Mouse (Mus musculus) megakaryocyte-erythroid progenitor cell, adult 5-6 weeks (primary cell): Measurements from ENCODE around the gene Lztr1. TPM values are rescaled to one million over a fixed set of nuclear protein-coding genes. Genes with fewer than 3 reads are reported as not detected.
"Not testable (repeated sequence)": the region's sequence is repeated elsewhere in the genome, so short reads cannot be mapped to it uniquely, and the experiment has no call there.

Source experiments
- ATAC-seq: replicated peaks from 2 replicates; pipeline ENCODE4 v1.8.0; 2016; ENCODE audit warnings: mild to moderate bottlenecking, inconsistent platforms; ENCODE audit not compliant: severe bottlenecking, poor library complexity, low FRiP score, low TSS enrichment
- total RNA-seq, 2 experiments: library from RNA; stranded (forward) in 1 of 2; stranded (reverse) in 1 of 2; fragments of 200-1000, 215-1000 nt in 1 of 2; fragments of >200 nt in 1 of 2; fragmentation: Nextera tagmentation in 1 of 2; gene quantifications; 2 replicates each; pipeline ENCODE4 v1.2.3; 2014 to 2017

Gene Lztr1
- total RNA-seq, 2 experiments from 2014 or later: 50.4 to 72.1 TPM

DNA sequence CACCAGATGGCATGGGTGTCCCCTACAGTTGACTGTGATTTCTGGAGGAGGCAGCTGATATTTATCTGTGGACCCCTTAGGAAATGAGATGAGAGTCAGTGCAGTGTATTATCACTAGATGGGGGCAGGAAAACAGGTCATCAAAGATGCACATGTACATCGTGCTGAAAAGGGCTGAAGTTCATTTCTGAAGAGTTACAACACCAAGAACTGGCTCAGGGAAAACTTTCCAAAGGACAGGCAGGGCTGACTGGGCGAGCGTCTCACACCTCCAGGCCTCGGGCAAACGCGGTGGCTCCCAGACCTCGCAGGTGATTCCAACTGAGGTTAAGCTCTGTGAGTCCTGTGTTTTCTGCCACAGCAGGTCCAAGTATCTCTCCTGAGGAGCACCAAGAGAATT, 44.3 kb downstream of the Lztr1 start:
- no peak for ATAC-seq

DNA sequence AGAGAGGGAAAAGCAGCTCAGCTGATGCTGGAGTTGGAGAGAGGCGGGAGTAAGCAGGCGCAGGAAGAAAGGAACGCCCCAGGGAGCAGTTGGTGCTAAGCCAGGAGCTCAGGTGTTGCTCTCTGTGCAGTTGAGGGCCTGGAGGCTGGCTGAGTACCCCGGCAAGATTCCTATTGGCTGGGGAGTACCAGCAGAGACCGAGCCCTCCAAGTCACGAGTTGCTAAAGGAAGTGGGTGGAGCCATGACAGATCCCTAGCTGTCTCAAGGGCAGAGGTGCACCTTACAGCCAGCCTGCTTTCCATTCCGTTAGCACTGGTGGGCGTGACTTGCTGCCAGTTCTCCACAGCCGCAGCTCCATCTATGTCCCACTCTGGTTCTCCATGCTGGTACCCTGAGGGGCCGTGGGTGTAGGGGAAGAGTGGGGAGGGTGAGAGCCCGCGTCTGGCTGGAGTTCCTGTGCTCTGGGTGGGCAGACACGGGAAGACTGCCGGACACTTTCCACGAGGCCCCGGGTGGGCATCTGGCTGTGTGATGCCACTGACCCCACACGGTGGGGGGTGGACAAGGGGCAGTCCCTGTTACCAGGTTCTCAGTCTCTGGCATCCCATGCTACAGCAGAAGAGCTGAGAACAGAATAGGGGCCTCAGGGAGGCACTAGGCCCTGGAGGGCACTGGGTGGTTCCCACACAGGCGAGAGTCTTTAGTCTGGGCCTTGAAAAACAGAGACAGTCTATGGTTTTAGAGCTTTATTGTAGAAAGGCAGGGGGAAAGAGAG, 45.6 kb downstream of the Lztr1 start:
- peak; percentile 92 for ATAC-seq

DNA sequence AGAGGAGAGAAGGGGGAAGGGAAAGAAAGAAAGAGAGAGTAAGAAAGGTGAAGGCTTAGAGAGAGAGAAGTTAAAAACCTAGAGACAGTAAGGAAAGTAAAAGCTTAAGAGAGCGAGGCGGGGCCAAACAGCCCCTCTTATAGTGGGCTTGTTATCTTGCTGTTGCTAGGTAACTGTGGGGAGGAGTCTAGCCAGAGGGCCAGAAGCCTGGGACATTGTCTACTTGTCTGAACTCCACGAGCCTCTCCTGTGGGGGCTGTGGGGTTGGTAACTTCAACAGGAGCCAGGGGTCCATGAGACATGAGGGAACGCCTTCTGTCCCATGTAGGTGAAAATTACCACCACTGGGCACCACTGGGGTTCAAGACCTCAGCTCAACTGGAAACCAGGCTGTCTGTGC, 46.2 kb downstream of the Lztr1 start:
- not testable (repeated sequence) for ATAC-seq

DNA sequence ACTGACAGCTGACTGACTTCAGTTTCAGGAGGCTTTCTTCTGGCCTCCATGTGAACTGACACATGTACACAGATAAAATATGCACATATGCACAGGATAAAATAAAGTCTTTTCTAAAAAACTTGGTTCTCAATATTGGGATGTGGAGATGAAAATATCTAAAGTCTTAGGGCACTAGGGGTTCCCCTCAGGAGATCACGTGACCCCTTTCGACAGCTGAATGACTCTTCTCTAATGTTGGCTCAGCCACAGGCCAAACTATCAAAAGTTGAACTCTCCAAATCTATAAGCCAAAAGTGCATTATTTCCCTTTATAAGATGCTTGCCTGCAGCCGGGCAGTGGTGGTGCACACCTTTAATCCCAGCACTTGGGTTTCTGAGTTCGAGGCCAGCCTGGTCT, 47.7 kb downstream of the Lztr1 start:
- no peak for ATAC-seq

DNA sequence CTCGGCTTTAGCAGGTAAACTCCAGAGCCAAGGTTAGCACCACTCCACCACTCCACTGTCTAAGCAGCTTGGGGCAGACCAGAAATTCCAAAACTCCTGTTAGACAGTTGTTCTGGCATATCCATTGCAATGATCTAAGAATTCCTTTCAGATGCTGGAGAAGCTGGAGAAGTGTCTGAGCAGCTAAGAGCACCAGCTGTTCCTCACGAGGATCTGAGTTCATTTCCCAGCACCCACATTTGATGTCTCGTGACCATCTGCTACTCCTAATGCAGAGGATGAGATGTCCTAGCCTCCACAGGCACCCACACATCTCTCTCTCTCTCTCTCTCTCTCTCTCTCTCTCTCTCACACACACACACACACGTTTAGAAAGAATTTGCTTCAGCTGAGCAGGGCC, 48.4 kb downstream of the Lztr1 start:
- ATAC-seq: no peak

DNA sequence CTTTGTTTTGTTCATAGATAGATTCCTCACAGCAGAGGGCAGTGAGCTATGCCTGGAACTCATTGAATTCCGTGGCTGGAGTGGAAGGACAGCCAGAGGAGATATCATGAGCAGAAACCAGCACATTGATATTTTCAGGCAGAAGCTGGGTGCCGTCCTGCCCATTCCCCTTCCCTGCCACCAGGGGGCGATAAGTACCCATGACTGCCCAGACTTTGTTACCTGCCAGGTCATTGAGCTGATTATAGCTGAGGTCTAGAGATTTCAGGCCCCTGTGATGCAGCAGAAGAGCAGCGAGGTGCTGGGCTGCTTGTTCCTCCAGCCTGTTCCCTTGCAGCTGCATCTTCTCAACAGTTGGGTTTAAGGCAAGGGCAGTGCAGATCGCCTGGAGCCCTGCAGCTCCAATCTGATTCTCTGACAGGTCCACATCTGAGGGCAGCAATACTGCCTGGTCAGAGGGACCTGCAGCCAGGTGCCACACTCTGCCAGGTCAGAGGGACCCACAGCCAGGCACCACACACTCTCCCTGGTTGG, 49.5 kb downstream of the Lztr1 start:
- ATAC-seq: peak; percentile 48

DNA sequence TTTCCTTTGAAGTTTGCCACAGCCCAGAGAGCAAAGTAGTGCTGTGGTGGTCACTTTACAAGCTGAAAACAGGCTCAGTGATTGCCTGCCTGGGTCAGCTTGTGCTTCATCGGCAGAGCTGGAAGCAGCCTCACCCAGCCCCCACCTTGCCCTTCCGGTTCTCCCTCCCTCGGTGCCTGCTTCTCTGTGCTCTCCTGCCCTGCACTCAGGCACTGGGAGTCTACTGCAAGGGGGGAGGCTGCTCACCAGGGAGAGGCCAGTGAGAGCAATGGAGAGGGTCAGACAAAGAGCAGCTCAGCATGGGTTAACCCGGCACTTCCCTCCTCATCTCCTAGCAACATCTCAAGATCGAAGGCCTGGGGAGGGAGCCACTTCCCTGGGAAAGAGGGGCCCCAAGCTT, 50.3 kb downstream of the Lztr1 start:
- no peak for ATAC-seq

DNA sequence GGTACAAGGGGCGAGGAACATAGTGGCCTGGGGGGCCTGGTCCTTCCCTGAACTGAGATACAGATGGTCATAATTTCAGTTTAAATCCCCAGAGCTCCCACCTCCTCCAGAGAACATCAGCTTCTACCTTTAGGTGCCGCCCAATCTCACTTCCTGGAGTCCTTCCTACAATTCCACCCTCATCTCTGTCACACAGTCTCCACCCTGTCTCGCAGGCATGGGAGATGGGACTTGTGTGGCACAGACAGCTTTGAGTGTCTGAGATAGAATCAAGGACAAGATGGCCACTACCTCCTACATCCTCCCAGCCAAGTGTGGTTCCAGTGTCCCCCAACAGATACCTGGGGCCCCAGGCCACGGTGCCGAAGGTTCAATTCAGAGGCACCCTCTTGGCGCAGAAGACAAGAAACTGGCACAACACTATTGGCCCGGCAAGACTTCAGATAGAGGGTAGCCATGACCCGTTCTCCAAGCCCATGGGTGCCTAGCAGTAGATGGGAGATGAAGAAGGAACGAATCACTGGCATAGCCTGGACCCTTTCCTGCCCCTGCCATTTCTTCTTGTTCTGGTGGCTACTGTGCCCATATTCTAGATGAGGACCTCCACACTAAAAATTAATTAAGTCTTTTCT, 51.0 kb downstream of the Lztr1 start:
- no peak for ATAC-seq

DNA sequence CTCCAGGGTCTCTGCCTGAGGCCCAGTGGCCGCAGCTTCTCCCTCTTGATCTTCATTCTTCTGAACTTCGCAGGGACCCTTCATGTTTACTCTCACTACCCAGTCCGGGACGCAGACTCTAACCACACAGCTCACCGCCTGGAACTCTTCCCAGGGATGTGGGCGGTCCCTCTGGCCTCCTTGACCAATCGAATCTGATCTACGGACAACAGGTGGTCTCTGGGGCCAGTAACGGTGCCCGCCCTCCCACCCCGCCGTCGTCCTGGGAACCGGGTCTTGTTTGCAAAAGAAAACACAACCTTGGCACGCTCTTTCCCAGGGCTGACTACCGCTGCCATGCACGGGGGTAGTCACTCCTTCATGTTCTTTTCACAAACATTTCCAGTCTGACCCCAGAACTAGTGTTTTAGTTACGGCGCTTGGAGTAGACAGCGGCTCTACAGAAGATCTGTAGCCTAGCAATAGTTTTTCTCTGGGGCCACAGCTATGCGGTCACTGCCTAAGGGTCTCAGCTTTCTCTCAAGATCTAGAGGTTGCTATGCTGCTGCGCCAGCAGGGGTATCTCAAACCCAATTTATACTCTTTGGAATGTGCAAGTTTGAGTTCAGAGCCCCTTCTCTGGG, 52.8 kb downstream of the Lztr1 start, which contains the start of gene Lrrc74b:
TSS of gene Lrrc74b (minus strand) at position 120 of the 623 bp plus-strand sequence.
- ATAC-seq: no peak

DNA sequence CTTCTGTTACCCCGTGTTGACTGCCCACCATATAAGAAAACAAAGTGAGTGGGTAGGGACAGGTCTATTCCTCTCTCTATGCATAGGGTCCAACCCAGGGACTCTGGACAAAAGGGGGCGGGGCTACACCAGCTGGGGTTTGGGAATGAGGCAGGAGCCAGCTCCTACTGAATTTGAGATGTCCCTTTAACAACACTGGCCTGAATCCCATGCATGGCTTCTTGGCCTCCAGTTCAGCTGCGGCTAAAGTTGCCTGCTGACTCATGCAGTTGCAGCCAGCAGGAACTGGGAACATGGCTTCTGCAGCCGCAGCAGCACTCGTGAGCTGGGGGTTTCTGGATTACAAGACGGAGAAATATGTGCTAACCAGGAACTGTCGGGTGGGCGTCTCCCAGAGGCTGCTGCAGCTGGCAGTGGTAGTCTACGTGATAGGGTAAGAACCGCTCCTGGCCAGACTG, 53.3 kb downstream of the Lztr1 start, which contains the start of gene P2rx6:
TSS of gene P2rx6 (plus strand) at position 135 of the 458 bp plus-strand sequence.
- ATAC-seq: peak; percentile 36; the same call in 1 of the 2 replicates

DNA sequence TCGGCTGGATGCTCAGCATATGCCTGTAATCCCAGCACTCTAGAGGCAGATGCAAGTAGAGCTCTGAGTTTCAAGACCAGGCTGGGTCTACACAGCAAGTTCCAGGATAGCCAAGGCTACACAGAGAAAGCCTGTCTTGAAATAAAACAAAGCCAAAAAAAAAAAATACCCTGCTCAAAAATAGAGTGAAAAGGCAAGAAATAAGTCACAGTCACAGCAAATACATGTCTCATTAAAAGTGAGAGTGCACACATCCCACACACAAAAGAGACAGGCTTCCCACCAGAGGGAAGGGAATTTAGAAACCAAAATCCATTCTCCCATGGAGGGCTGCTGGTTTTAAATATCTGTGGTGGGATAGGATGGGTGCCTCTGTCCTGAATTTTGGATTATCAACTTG, 55.1 kb downstream of the Lztr1 start:
- ATAC-seq: no peak

DNA sequence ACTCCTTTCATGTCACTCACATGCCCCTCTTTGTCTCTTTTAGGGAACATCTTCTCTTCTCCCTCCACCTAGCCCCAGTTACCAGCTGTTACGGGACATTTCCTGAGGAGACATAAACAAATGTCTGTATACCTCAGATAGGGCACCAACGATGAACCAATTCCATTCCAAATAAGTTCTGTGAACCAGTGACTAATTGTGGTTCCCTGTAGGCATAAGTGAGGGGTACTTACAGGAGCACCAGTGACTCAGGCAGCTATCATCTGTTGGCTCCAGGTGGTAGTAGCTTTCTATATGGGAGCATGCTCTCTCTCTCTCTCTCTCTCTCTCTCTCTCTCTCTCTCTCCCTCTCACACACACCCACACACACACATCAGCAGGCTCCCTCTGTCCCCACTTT, 55.7 kb downstream of the Lztr1 start:
- ATAC-seq: no peak

DNA sequence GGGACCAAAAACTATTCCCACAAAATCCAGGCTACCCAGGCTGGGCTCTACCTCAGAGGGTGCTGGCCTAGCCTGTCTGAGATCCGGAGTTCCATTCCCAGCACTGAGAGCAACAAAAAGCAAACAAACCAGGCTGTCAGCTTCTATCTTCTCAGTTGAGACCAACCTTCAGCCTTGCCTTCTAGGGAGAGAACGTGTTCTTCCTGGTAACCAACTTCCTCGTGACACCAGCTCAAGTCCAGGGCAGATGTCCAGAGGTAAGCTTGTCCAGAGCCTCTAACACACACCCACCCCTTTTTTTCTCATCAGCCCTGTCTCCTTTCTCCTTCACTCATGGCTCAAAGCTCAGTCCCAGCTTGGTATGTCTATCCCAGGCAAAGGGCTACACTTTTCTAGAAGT, 56.3 kb downstream of the Lztr1 start:
- ATAC-seq: no peak

DNA sequence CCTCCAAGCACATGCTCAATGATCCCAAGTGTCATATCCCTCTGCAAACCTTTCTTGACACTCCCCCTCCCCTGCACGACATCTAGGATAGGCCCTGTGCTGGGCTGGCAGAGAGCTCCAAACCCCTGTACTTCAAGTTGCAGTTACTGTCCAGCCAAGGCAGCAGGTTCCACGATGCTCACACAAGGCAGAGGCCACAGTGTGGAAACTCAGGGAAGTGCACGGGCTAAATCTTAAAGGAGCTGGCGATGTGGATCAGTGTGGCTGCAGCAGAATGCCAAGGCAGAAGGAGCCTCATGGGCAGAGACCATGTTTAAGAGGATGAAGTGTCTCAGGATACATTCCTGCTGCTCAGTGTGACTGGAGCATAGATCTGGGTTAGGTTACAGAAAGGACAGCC, 57.7 kb downstream of the Lztr1 start:
- 0 out of 2 replicates have a peak, but pooled peaks have one; percentile 24 for ATAC-seq

Other genes starting within 250 kb of the Lztr1 start
- gene Tmem191c, start 232.6 kb upstream of the Lztr1 start, total RNA-seq (2014; fragmentation: Nextera tagmentation): 9.2 and 19.0 TPM in 2 replicates
- gene Tmem191c, start 232.6 kb upstream of the Lztr1 start, total RNA-seq (2017): 0.33 and 2.3 TPM in 2 replicates
- not detected in 2 replicates for gene Serpind1, start 177.3 kb upstream of the Lztr1 start, total RNA-seq (2014; fragmentation: Nextera tagmentation)
- not detected in 2 replicates for gene Serpind1, start 177.3 kb upstream of the Lztr1 start, total RNA-seq (2017)
- 17.1 and 19.0 TPM in 2 replicates for gene Snap29, start 102.7 kb upstream of the Lztr1 start, total RNA-seq (2014; fragmentation: Nextera tagmentation)
- 17.3 and 18.3 TPM in 2 replicates for gene Snap29, start 102.7 kb upstream of the Lztr1 start, total RNA-seq (2017)
- 53.5 and 71.9 TPM in 2 replicates for gene Pi4ka, start 102.4 kb upstream of the Lztr1 start, total RNA-seq (2014; fragmentation: Nextera tagmentation)
- 21.9 and 44.8 TPM in 2 replicates for gene Pi4ka, start 102.4 kb upstream of the Lztr1 start, total RNA-seq (2017)
- 21.5 and 29.3 TPM in 2 replicates for gene Crkl, start 56.7 kb upstream of the Lztr1 start, total RNA-seq (2014; fragmentation: Nextera tagmentation)
- gene Crkl, start 56.7 kb upstream of the Lztr1 start, total RNA-seq (2017): 21.6 and 33.5 TPM in 2 replicates
- 0.42 TPM in 1 of 2 replicates, not detected in the other for gene Aifm3, start 19.1 kb upstream of the Lztr1 start, total RNA-seq (2014; fragmentation: Nextera tagmentation)
- gene Aifm3, start 19.1 kb upstream of the Lztr1 start, total RNA-seq (2017): not detected in 2 replicates
- 18.2 and 27.1 TPM in 2 replicates for gene Thap7, start 22.4 kb downstream of the Lztr1 start, total RNA-seq (2014; fragmentation: Nextera tagmentation)
- 23.3 and 45.1 TPM in 2 replicates for gene Thap7, start 22.4 kb downstream of the Lztr1 start, total RNA-seq (2017)
- gene Lrrc74b, start 52.6 kb downstream of the Lztr1 start, total RNA-seq (2014; fragmentation: Nextera tagmentation): not detected in 2 replicates
- 0.05 TPM in 1 of 2 replicates, not detected in the other for gene Lrrc74b, start 52.6 kb downstream of the Lztr1 start, total RNA-seq (2017)
- gene P2rx6, start 53.2 kb downstream of the Lztr1 start, total RNA-seq (2014; fragmentation: Nextera tagmentation): not detected in 2 replicates
- gene P2rx6, start 53.2 kb downstream of the Lztr1 start, total RNA-seq (2017): not detected in 2 replicates
- gene Slc7a4, start 74.5 kb downstream of the Lztr1 start, total RNA-seq (2014; fragmentation: Nextera tagmentation): 10.8 and 13.9 TPM in 2 replicates
- gene Slc7a4, start 74.5 kb downstream of the Lztr1 start, total RNA-seq (2017): 5.2 and 7.6 TPM in 2 replicates
- gene Smpd4, start 110.7 kb downstream of the Lztr1 start, total RNA-seq (2014; fragmentation: Nextera tagmentation): 88.7 and 152 TPM in 2 replicates
- 75.3 and 83.2 TPM in 2 replicates for gene Smpd4, start 110.7 kb downstream of the Lztr1 start, total RNA-seq (2017)
- gene Ccdc74a, start 137.8 kb downstream of the Lztr1 start, total RNA-seq (2014; fragmentation: Nextera tagmentation): 1.3 and 13.1 TPM in 2 replicates
- gene Ccdc74a, start 137.8 kb downstream of the Lztr1 start, total RNA-seq (2017): 0.42 and 9.2 TPM in 2 replicates
- gene Med15, start 224.2 kb downstream of the Lztr1 start, total RNA-seq (2014; fragmentation: Nextera tagmentation): 81.6 and 102 TPM in 2 replicates
- 21.5 and 22.6 TPM in 2 replicates for gene Med15, start 224.2 kb downstream of the Lztr1 start, total RNA-seq (2017)